Mouse (Mus musculus) hindbrain, embryonic 11.5 days (tissue): ENCODE measurements around the gene Gsdme. TPM values are rescaled to one million over a fixed set of nuclear protein-coding genes. Genes with fewer than 3 reads are reported as not detected.

Experiments
- ATAC-seq: fragments of 200-750 bp; cut with Nextera tagmentation; 2 replicates; pipeline ENCODE4 v1.8.0; 2017; ENCODE audit warnings: mild to moderate bottlenecking, moderate TSS enrichment, moderate library complexity; ENCODE audit not compliant: low FRiP score
- DNase-seq: peaks from one replicate; pipeline ENCODE4 v3.0.0-alpha.2; 2015; ENCODE audit warnings: low spot score
- H3K27ac ChIP-seq: fragments of 300-500 bp; sonication (generic); 2 replicates; pipeline ENCODE4 v1.5.1; 2014; ENCODE audit warnings: mild to moderate bottlenecking, low read depth, low read length
- H3K27me3 ChIP-seq: fragments of 300-500 bp; sonication (generic); 2 replicates; pipeline ENCODE4 v1.6.1; 2014; ENCODE audit warnings: mild to moderate bottlenecking, low read length, moderate library complexity, mixed read lengths; ENCODE audit not compliant: control insufficient read depth, insufficient read depth
- H3K36me3 ChIP-seq: fragments of 300-500 bp; sonication (generic); 2 replicates; pipeline ENCODE4 v1.6.1; 2014; ENCODE audit warnings: mild to moderate bottlenecking, low read length, moderate library complexity, mixed read lengths; ENCODE audit not compliant: control insufficient read depth, insufficient read depth
- H3K4me1 ChIP-seq: fragments of 300-500 bp; sonication (generic); replicated peaks from 2 replicates; pipeline ENCODE4 v1.6.1; 2014; ENCODE audit warnings: low read length, mixed read lengths; ENCODE audit not compliant: control insufficient read depth, insufficient read depth
- H3K4me2 ChIP-seq: fragments of 300-500 bp; sonication (generic); replicated peaks from 2 replicates; pipeline ENCODE4 v1.6.1; 2014; ENCODE audit warnings: mild to moderate bottlenecking, low read depth, low read length
- H3K4me3 ChIP-seq: fragments of 300-500 bp; sonication (generic); 2 replicates; pipeline ENCODE4 v1.5.1; 2014; ENCODE audit warnings: low read depth, low read length
- H3K9ac ChIP-seq: fragments of 300-500 bp; sonication (generic); 2 replicates; pipeline ENCODE4 v1.6.1; 2014; ENCODE audit warnings: low read depth, low read length
- H3K9me3 ChIP-seq: fragments of 300-500 bp; sonication (generic); 2 replicates; pipeline ENCODE4 v1.6.1; 2016; ENCODE audit warnings: low read length; ENCODE audit not compliant: control insufficient read depth
- WGBS: fragments of 180-500 bp; shearing (Covaris S2); extraction: QIAGEN DNeasy Blood & Tissue Kit; methylation state at CpG from one replicate; pipeline ENCODE4 v1.1.7; 2014; 5-methylcytosine and 5-hydroxymethylcytosine counted together
- polyA plus RNA-seq: library from polyadenylated mRNA; unstranded; fragments of >200 nt; fragmentation: Nextera tagmentation; extraction: Ambion mirVana; gene quantifications from 2 replicates; pipeline ENCODE4 v1.2.1, GENCODE M21; 2014

Gene Gsdme
- polyA plus RNA-seq, 1 experiment from 2014 or later: 55.0 TPM

- DNase-seq: no peak
Measured at GRCm38 (mm10) chr6:50239902-50240301, 23.8 kb downstream of the Gsdme start.

GRCm38 (mm10) chr6:50237963-50238362 is 25.7 kb downstream of the Gsdme start:
- Histone ChIP-seq H3K4me2 (no peak overlapping the region), H3K27ac (no peak overlapping the region), H3K9me3 (no peaks in the 10 kb centered on the region), H3K9ac (no peak overlapping the region), H3K4me1 (no peaks in the 10 kb centered on the region), H3K27me3 (no peaks in the 10 kb centered on the region), H3K36me3 (no peaks in the 10 kb centered on the region), H3K4me3 (no peak overlapping the region)
- WGBS: 69% methylated on average over 2 of the region's 2 CpGs
- DNase-seq (no peak), ATAC-seq (no peak)

More at GRCm38 (mm10) chr6:50239902-50240301, 23.8 kb downstream of the Gsdme start:
- Histone ChIP-seq H3K9me3 (no peaks in the 10 kb centered on the region), H3K4me1 (no peaks in the 10 kb centered on the region), H3K4me3 (no peak overlapping the region), H3K4me2 (no peak overlapping the region), H3K36me3 (no peaks in the 10 kb centered on the region), H3K27me3 (no peaks in the 10 kb centered on the region), H3K9ac (no peak overlapping the region), H3K27ac (no peak overlapping the region)
- ATAC-seq: no peak
- 91% methylated on average over 2 of the region's 2 CpGs for WGBS

GRCm38 (mm10) chr6:50232984-50233383 is 30.7 kb downstream of the Gsdme start:
- H3K36me3 ChIP-seq: no peaks in the 10 kb centered on the region
- ATAC-seq (no peak), DNase-seq (no peak)
- H3K27ac ChIP-seq: no peak overlapping the region
- H3K4me3 ChIP-seq: no peak overlapping the region
- H3K27me3 ChIP-seq: no peaks in the 10 kb centered on the region
- no peaks in the 10 kb centered on the region for H3K4me1 ChIP-seq
- WGBS: 54% methylated on average over 1 of the region's 1 CpGs
- H3K4me2 ChIP-seq: no peak overlapping the region
- H3K9me3 ChIP-seq: no peaks in the 10 kb centered on the region
- no peak overlapping the region for H3K9ac ChIP-seq

- 94% methylated on average over 5 of the region's 5 CpGs for WGBS
- Histone ChIP-seq H3K9ac (no peak overlapping the region), H3K36me3 (no peaks in the 10 kb centered on the region), H3K27ac (no peak overlapping the region), H3K4me3 (no peak overlapping the region), H3K4me1 (no peaks in the 10 kb centered on the region), H3K27me3 (no peaks in the 10 kb centered on the region), H3K4me2 (no peak overlapping the region), H3K9me3 (no peaks in the 10 kb centered on the region)
- DNase-seq (no peak), ATAC-seq (no peak)
Measured at GRCm38 (mm10) chr6:50231288-50231687, 32.4 kb downstream of the Gsdme start.

GRCm38 (mm10) chr6:50228180-50228579 is 35.5 kb downstream of the Gsdme start:
- H3K27me3 ChIP-seq: no peaks in the 10 kb centered on the region
- no peaks in the 10 kb centered on the region for H3K36me3 ChIP-seq
- WGBS: 76% methylated on average over 5 of the region's 5 CpGs
- no peaks in the 10 kb centered on the region for H3K9me3 ChIP-seq
- ATAC-seq: no peak
- no peak overlapping the region for H3K9ac ChIP-seq
- no peak overlapping the region for H3K27ac ChIP-seq
- H3K4me2 ChIP-seq: no peak overlapping the region
- no peaks in the 10 kb centered on the region for H3K4me1 ChIP-seq
- H3K4me3 ChIP-seq: no peak overlapping the region
- DNase-seq: peak; percentile 15

GRCm38 (mm10) chr6:50225232-50225631 is 38.4 kb downstream of the Gsdme start:
- no peak for ATAC-seq
- H3K9me3 ChIP-seq: no peaks in the 10 kb centered on the region
- H3K4me3 ChIP-seq: no peak overlapping the region
- no peak overlapping the region for H3K4me2 ChIP-seq
- WGBS: 81% methylated on average over 5 of the region's 5 CpGs
- H3K9ac ChIP-seq: no peak overlapping the region
- H3K4me1 ChIP-seq: no peaks in the 10 kb centered on the region
- no peak overlapping the region for H3K27ac ChIP-seq
- H3K36me3 ChIP-seq: no peaks in the 10 kb centered on the region
- no peaks in the 10 kb centered on the region for H3K27me3 ChIP-seq
- DNase-seq: no peak

GRCm38 (mm10) chr6:50223606-50224005 is 40.1 kb downstream of the Gsdme start:
- WGBS: 87% methylated on average over 4 of the region's 4 CpGs
- no peak for ATAC-seq
- H3K27ac ChIP-seq: no peak overlapping the region
- DNase-seq: no peak
- H3K4me1 ChIP-seq: no peaks in the 10 kb centered on the region
- H3K9ac ChIP-seq: no peak overlapping the region
- H3K9me3 ChIP-seq: no peaks in the 10 kb centered on the region
- no peaks in the 10 kb centered on the region for H3K36me3 ChIP-seq
- no peak overlapping the region for H3K4me3 ChIP-seq
- no peak overlapping the region for H3K4me2 ChIP-seq
- H3K27me3 ChIP-seq: no peaks in the 10 kb centered on the region

GRCm38 (mm10) chr6:50222986-50223385 is 40.7 kb downstream of the Gsdme start:
- Histone ChIP-seq H3K27ac (no peak overlapping the region), H3K4me1 (no peaks in the 10 kb centered on the region), H3K4me3 (no peak overlapping the region), H3K36me3 (no peaks in the 10 kb centered on the region), H3K4me2 (no peak overlapping the region), H3K27me3 (no peaks in the 10 kb centered on the region), H3K9ac (no peak overlapping the region), H3K9me3 (no peaks in the 10 kb centered on the region)
- no peak for ATAC-seq
- 81% methylated on average over 5 of the region's 5 CpGs for WGBS
- no peak for DNase-seq

GRCm38 (mm10) chr6:50222351-50222750 is 41.3 kb downstream of the Gsdme start:
- Histone ChIP-seq H3K27ac (no peak overlapping the region), H3K27me3 (no peaks in the 10 kb centered on the region), H3K4me1 (no peaks in the 10 kb centered on the region), H3K36me3 (no peaks in the 10 kb centered on the region), H3K4me3 (no peak overlapping the region), H3K4me2 (no peak overlapping the region), H3K9ac (no peak overlapping the region), H3K9me3 (no peaks in the 10 kb centered on the region)
- DNase-seq (no peak), ATAC-seq (no peak)
- 83% methylated on average over 5 of the region's 5 CpGs for WGBS
